Mouse (Mus musculus) C2C12 (cell line): ENCODE measurements around the gene Mre11a.

Experiments
- CEBPB ChIP-seq: IDR thresholded peaks from one replicate; pipeline ENCODE4 v1.6.1; 2011; ENCODE audit warnings: low read depth, mild to moderate bottlenecking, control low read depth, moderate library complexity
- CTCF ChIP-seq: IDR thresholded peaks from one replicate; pipeline ENCODE4 v1.5.1; 2011; ENCODE audit not compliant: control insufficient read depth, insufficient read depth, insufficient read length
- FOSL1 ChIP-seq: IDR thresholded peaks from one replicate; pipeline ENCODE4 v1.8.0; 2011; ENCODE audit warnings: mild to moderate bottlenecking, low read length; ENCODE audit not compliant: poor library complexity, insufficient read depth, severe bottlenecking
- MAX ChIP-seq: IDR thresholded peaks from one replicate; pipeline ENCODE4 v1.6.1; 2011; ENCODE audit warnings: mild to moderate bottlenecking, control low read depth
- MYOD1 ChIP-seq: IDR thresholded peaks from one replicate; pipeline ENCODE4 v1.6.1; 2011; ENCODE audit warnings: low read depth; ENCODE audit not compliant: control insufficient read depth, insufficient read length
- MYOG ChIP-seq: IDR thresholded peaks from one replicate; pipeline ENCODE4 v1.6.1; 2011; ENCODE audit not compliant: control insufficient read depth, insufficient read length; ENCODE audit errors: extremely low read depth
- USF1 ChIP-seq: IDR thresholded peaks from one replicate; pipeline ENCODE4 v1.6.1; 2011; ENCODE audit warnings: low read depth, mild to moderate bottlenecking, control low read depth, moderate library complexity

DNA sequence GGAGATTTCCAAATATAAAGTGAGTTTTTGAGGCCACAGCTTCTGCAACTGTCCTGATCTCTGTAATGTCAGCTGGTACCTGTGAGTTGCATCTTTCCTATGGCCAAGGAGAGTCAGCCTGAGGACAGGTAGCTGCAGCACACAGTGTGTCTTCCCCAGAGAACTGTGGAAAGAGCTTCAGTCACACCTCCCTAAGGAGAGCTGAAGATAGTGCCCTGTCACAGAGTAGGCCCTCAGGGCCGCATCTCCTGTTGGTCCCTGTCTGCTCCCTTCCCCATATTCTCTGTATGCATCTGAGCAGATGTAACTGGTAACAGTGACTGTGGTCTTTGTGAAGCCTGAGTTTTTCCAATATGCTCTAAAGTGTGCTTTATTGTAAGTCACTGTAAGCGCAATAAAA, 85.9 kb downstream of the Mre11a start:
- TF ChIP-seq MAX (no peak), CTCF (no peak), MYOG (no peak), MYOD1 (no peak), FOSL1 (no peak), CEBPB (no peak), USF1 (no peak)
